10 mouse cellular contexts compared by ENCODE assay signal in the genomic region with DNA sequence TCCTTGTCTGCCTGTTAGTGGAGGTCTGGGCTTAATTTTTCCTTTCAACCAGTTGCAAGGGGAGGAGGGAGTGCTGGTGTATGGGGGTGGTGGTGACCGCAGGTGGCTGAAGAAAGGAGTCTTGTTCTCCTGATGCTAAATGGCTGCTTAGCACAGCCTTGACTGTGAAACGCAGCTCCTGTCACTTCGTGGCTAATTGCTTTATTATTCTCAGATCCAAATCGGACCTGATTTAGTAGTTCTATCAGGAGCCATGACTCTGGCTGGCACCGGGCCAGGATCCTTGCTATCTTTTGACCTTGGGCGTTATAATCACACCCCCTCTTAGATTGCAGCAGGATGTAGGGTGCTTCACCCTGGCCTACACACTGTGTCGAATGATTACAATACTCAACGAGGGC.
DNase-seq lines count a peak whose midpoint lies in the region; ATAC-seq lines count a peak whose summit lies in the region.
"Had no signal": no experiment of that assay in that cellular context is flagged by ENCODE, and none has a peak within 500 bp of the region (broad histone marks: within the 10 kb centered on the region; RNA-seq: fewer than 3 reads in every experiment).

No protein-coding gene starts in this region.

- DNase-seq in midbrain, embryonic 10.5 days (ENCODE audit: low spot score), result no peak
- DNase-seq in adrenal gland, postnatal 14 days, result peak; percentile 49
- DNase-seq in frontal cortex, adult 2 months (ENCODE audit: extremely low spot score in 1 of 2, low spot score in 1 of 2), result no peak
- DNase-seq: liver, postnatal 0 days; thymus, postnatal 4 days had no signal

- WGBS in midbrain, embryonic 13.5 days, result 66% methylated on average over 8 of the region's 8 CpGs
- 83% methylated on average over 8 of the region's 8 CpGs for WGBS in midbrain, embryonic 10.5 days
- WGBS in forebrain, embryonic 12.5 days, result 25% methylated on average over 8 of the region's 8 CpGs
- 37% methylated on average over 8 of the region's 8 CpGs for WGBS in limb, embryonic 12.5 days

- no peaks in the 10 kb centered on the region for H3K27me3 ChIP-seq in midbrain, embryonic 13.5 days
- no peaks in the 10 kb centered on the region for H3K27me3 ChIP-seq in midbrain, embryonic 10.5 days (ENCODE audit: low read depth, poor library complexity, severe bottlenecking)
- no peaks in the 10 kb centered on the region for H3K27me3 ChIP-seq in forebrain, embryonic 12.5 days
- H3K27me3 ChIP-seq in limb, embryonic 12.5 days, result no peaks in the 10 kb centered on the region
- H3K27me3 ChIP-seq: heart, embryonic 15.5 days had no signal

- ATAC-seq in midbrain, embryonic 13.5 days, result peak; percentile 58; the same call in 1 of the 2 replicates
- peak; percentile 93 for ATAC-seq in forebrain, embryonic 12.5 days (ENCODE audit: low FRiP score)
- ATAC-seq in limb, embryonic 12.5 days (ENCODE audit: insufficient number of reproducible peaks, insufficient read depth, low FRiP score, low TSS enrichment, low read depth), result peak; percentile 47; the same call in 1 of the 2 replicates
- ATAC-seq in CD4-positive, CD25-positive, alpha-beta regulatory T cell, adult 4 months, result no peak
- ATAC-seq: liver, postnatal 0 days had no signal

- H3K27ac ChIP-seq in midbrain, embryonic 13.5 days, result no peak overlapping the region
- no peak overlapping the region for H3K27ac ChIP-seq in midbrain, embryonic 10.5 days (replicated peaks)
- H3K27ac ChIP-seq in forebrain, embryonic 12.5 days, result peak overlapping the region; percentile 56
- peak overlapping the region; percentile 36; the same call in 1 of the 2 replicates for H3K27ac ChIP-seq in limb, embryonic 12.5 days
- H3K27ac ChIP-seq: heart, embryonic 15.5 days had no signal

- H3K36me3 ChIP-seq in midbrain, embryonic 13.5 days, result no peaks in the 10 kb centered on the region
- no peaks in the 10 kb centered on the region for H3K36me3 ChIP-seq in midbrain, embryonic 10.5 days
- H3K36me3 ChIP-seq in forebrain, embryonic 12.5 days (replicated peaks), result no peaks in the 10 kb centered on the region
- no peaks in the 10 kb centered on the region for H3K36me3 ChIP-seq in limb, embryonic 12.5 days
- H3K36me3 ChIP-seq: heart, embryonic 15.5 days had no signal

- H3K4me2 ChIP-seq in midbrain, embryonic 13.5 days (replicated peaks), result no peak overlapping the region
- no peak overlapping the region for H3K4me2 ChIP-seq in forebrain, embryonic 12.5 days
- H3K4me2 ChIP-seq in limb, embryonic 12.5 days, result no peak overlapping the region
- H3K4me2 ChIP-seq: heart, embryonic 15.5 days had no signal

- H3K4me1 ChIP-seq in midbrain, embryonic 13.5 days (replicated peaks), result 0 out of 2 replicates have a peak, but pooled peaks cover 3% of the 10 kb centered on the region
- H3K4me1 ChIP-seq in midbrain, embryonic 10.5 days, result no peaks in the 10 kb centered on the region
- H3K4me1 ChIP-seq in forebrain, embryonic 12.5 days, result peaks cover 10% of the 10 kb centered on the region; the same call in 1 of the 2 replicates
- peaks cover 17% of the 10 kb centered on the region for H3K4me1 ChIP-seq in limb, embryonic 12.5 days (replicated peaks)
- H3K4me1 ChIP-seq: heart, embryonic 15.5 days had no signal

- no peak overlapping the region for H3K9ac ChIP-seq in midbrain, embryonic 13.5 days (replicated peaks)
- no peak overlapping the region for H3K9ac ChIP-seq in forebrain, embryonic 12.5 days
- no peak overlapping the region for H3K9ac ChIP-seq in limb, embryonic 12.5 days (replicated peaks)
- H3K9ac ChIP-seq: heart, embryonic 15.5 days; liver, postnatal 0 days had no signal

- H3K9me3 ChIP-seq in midbrain, embryonic 13.5 days, result no peaks in the 10 kb centered on the region
- H3K9me3 ChIP-seq in midbrain, embryonic 10.5 days (replicated peaks), result no peaks in the 10 kb centered on the region
- H3K9me3 ChIP-seq in forebrain, embryonic 12.5 days, result no peaks in the 10 kb centered on the region
- H3K9me3 ChIP-seq in limb, embryonic 12.5 days, result no peaks in the 10 kb centered on the region
- H3K9me3 ChIP-seq: heart, embryonic 15.5 days had no signal

- H3K4me3 ChIP-seq in midbrain, embryonic 13.5 days (replicated peaks), result no peak overlapping the region
- H3K4me3 ChIP-seq in midbrain, embryonic 10.5 days, result no peak overlapping the region
- no peak overlapping the region for H3K4me3 ChIP-seq in forebrain, embryonic 12.5 days (replicated peaks)
- H3K4me3 ChIP-seq in limb, embryonic 12.5 days (replicated peaks), result no peak overlapping the region
- H3K4me3 ChIP-seq: heart, embryonic 15.5 days had no signal

Comparison
In these comparisons a context has a peak if more than half of its experiments do, and no peak if none do; other contexts are left out.
1. H3K27ac ChIP-seq: peak in forebrain, embryonic 12.5 days (single experiment) and limb, embryonic 12.5 days (single experiment); none in midbrain, embryonic 13.5 days (single experiment) and midbrain, embryonic 10.5 days (single experiment).